Mouse (Mus musculus) heart, embryonic 15.5 days (tissue): ENCODE data around the gene Birc2. TPM values are rescaled to one million over a fixed set of nuclear protein-coding genes. Genes with fewer than 3 reads are reported as not detected.

Experiments used
- ATAC-seq: fragments of 200-750 bp; cut with Nextera tagmentation; replicated peaks from 2 replicates; pipeline ENCODE4 v1.8.0; 2017; ENCODE audit warnings: low read depth, moderate TSS enrichment; ENCODE audit not compliant: insufficient number of reproducible peaks, insufficient read depth, low FRiP score
- H3K27ac ChIP-seq: fragments of 300-500 bp; sonication (generic); 2 replicates; pipeline ENCODE4 v1.5.1; 2015; ENCODE audit warnings: mild to moderate bottlenecking, inconsistent platforms
- H3K27me3 ChIP-seq: fragments of 300-500 bp; sonication (generic); 2 replicates; pipeline ENCODE4 v1.6.1; 2015; ENCODE audit warnings: inconsistent platforms
- H3K36me3 ChIP-seq: fragments of 300-500 bp; sonication (generic); 2 replicates; pipeline ENCODE4 v1.6.1; 2015; ENCODE audit warnings: mild to moderate bottlenecking, inconsistent platforms
- H3K4me1 ChIP-seq: fragments of 300-500 bp; sonication (generic); replicated peaks from 2 replicates; pipeline ENCODE4 v1.6.1; 2015; ENCODE audit warnings: inconsistent platforms
- H3K4me2 ChIP-seq: fragments of 300-500 bp; sonication (generic); 2 replicates; pipeline ENCODE4 v1.6.1; 2015; ENCODE audit warnings: inconsistent platforms, mild to moderate bottlenecking, moderate library complexity
- H3K4me3 ChIP-seq: fragments of 300-500 bp; sonication (generic); 2 replicates; pipeline ENCODE4 v1.5.1; 2015; ENCODE audit warnings: mild to moderate bottlenecking, inconsistent platforms
- H3K9ac ChIP-seq: fragments of 300-500 bp; sonication (generic); 2 replicates; pipeline ENCODE4 v1.6.1; 2015; ENCODE audit warnings: mild to moderate bottlenecking, inconsistent platforms
- H3K9me3 ChIP-seq: fragments of 300-500 bp; sonication (generic); replicated peaks from 2 replicates; pipeline ENCODE4 v1.6.1; 2016; ENCODE audit warnings: inconsistent platforms
- WGBS: fragments of 180-500 bp; shearing (Covaris S2); methylation state at CpG from one replicate; pipeline ENCODE4 v1.1.7; 2015; ENCODE audit warnings: mixed read lengths; 5-methylcytosine and 5-hydroxymethylcytosine counted together
- polyA plus RNA-seq: library from polyadenylated mRNA; unstranded; fragments of >200 nt; fragmentation: Nextera tagmentation; extraction: Ambion mirVana; gene quantifications from 2 replicates; pipeline ENCODE4 v1.2.1, GENCODE M21; 2015

The Birc2 gene
- 25.5 and 28.0 TPM in 2 replicates for polyA plus RNA-seq

DNA sequence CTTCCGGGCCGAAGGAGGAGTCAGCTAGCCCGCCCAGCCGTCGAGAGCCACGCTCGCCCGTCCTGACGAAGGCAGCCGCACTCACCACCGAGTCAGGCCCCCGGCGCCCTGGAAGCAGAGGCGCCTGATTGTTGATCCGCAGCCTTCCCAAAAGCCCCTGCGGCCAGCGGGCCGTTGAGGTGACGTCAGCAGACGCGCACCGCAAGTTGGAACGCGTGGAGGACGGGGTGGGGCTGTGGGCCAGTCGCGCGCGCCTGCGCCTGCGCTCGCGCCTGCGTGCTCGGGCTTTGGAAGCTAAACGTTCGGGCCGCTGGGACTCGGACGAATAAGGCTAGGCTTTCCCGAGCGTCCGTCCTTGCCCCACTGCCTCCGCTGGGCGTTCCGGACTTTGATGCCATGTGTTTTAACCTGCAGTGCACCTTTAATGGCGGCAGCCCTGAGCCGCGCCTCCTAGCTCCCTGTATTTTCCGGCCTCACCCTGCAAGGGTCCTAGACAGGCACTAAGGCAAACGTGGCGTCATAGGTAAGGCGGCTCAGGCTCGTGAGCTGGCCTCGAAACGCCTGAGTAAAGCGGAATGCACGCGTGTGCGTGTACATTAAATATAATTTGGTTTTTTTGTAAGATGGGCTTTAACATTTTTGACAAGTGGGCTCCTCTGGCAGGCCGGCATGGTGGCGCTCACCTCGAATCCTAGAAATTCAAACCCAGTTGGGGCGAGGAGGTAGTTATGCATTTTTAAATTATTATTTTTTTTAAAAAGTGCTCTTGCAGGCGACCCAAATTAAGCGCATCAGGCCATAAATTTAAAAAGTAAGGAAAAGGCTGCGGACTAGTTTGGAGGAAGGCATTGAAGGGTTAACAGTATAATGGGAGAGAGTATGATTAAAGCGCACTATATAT lies at the start of gene Birc2:
Gene Birc2, minus strand, starts transcription at position 160 of the 901 bp plus-strand sequence.
- no peaks in the 10 kb centered on the region for H3K27me3 ChIP-seq
- H3K9me3 ChIP-seq = no peaks in the 10 kb centered on the region
- peak within 1 kb of the TSS; percentile 68 for H3K4me3 ChIP-seq
- WGBS = under 1% methylated on average over 68 of the region's 68 CpGs
- peaks cover 27% of the 10 kb centered on the region for H3K4me1 ChIP-seq
- peak within 1 kb of the TSS; percentile 72 for H3K4me2 ChIP-seq
- H3K9ac ChIP-seq = peak within 1 kb of the TSS; percentile 77
- peaks cover 9% of the 10 kb centered on the region; the same call in 1 of the 2 replicates for H3K36me3 ChIP-seq
- H3K27ac ChIP-seq = peak within 1 kb of the TSS; percentile 99
- peak; percentile 97 for ATAC-seq

DNA sequence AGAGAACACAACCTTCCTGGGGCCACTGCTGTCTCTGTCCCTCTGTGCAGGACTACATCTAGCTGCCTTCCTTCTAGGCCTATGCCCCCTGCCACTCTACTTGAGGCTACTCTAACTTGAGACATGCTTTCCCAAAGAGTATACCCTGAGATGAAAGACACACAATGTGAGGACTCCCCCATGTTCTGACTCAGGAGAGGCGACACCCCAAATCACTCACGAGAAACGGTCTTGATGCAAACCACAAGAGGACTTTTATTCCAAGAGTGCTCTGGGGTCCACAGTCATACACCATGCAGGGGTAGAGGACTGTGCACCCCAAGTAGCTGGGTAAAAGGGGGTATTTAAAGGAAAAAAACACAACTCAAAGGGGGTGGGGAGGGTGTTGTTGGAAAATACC lies 47.5 kb upstream of the Birc2 start:
- no peak for ATAC-seq
- H3K9me3 ChIP-seq = no peaks in the 10 kb centered on the region
- H3K9ac ChIP-seq = no peak overlapping the region
- H3K4me3 ChIP-seq = no peak overlapping the region
- H3K4me2 ChIP-seq = no peak overlapping the region
- no peaks in the 10 kb centered on the region for H3K27me3 ChIP-seq
- H3K4me1 ChIP-seq = no peaks in the 10 kb centered on the region
- no peak overlapping the region for H3K27ac ChIP-seq
- WGBS = 96% methylated on average over 3 of the region's 3 CpGs
- H3K36me3 ChIP-seq = no peaks in the 10 kb centered on the region

DNA sequence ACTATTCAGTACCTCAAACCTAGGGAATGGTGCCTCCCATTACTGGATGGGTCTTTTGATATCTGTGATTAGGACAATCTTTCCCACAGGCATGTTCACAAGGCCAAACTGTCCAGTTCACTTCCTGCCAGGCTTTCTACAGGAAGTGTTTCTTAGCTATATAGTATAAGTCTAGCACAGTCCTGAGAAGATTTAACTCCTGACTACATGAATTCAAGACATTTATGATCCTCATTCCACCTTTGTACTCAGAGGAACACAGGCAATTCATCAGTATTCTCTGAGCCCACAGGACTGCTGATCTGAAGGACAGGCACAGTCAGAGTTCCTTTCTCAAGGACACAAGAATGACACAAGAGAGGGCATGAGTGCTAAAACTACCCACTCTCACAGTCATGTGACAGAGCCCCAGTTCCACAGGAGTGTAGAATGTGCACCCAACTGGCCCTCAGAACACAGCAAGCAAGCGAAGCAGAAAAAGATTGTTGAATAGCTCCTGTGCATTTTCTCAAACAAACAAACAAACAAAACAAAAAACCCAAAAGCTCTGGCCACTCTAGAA lies 45.5 kb upstream of the Birc2 start:
- H3K9ac ChIP-seq = no peak overlapping the region
- H3K4me2 ChIP-seq = no peak overlapping the region
- no peaks in the 10 kb centered on the region for H3K36me3 ChIP-seq
- H3K9me3 ChIP-seq = no peaks in the 10 kb centered on the region
- no peak overlapping the region for H3K4me3 ChIP-seq
- no peak overlapping the region for H3K27ac ChIP-seq
- H3K4me1 ChIP-seq = no peaks in the 10 kb centered on the region
- WGBS = 88% methylated on average over 1 of the region's 1 CpGs
- H3K27me3 ChIP-seq = no peaks in the 10 kb centered on the region
- ATAC-seq = no peak

DNA sequence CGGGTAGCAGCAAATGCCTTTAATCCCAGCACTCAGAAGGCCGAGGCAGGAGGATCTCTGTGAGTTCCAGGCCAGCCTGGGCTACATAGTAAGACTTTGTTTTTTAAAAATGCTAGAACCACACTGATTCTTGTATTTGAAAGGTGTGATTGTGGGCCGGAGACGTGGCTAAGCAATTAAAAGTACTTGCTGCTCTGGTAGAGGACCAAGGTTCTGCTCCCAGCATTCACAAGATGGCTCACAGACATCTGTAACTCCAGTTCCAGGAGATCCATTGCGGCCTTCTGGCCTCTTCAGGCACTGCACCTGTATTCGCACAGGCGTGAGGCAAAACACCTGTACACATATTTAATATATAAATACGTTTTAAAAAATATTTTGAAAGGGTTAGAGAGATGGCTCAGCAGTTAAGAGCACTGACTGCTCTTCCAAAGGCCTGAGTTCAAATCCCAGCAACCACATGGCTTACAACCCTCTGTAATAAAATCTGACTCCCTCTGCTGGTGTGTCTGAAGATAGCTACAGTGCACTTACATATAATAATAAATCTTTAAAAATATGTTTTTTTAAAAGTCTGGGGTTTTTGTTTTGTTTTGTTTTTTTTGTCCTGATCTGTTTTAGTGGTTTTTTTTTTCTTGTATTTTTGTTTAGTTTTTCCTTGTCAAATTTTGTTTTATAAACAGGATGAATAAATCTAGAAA lies 36.8 kb upstream of the Birc2 start:
- H3K4me1 ChIP-seq = peaks cover 4% of the 10 kb centered on the region; the same call in 1 of the 2 replicates
- no peaks in the 10 kb centered on the region for H3K9me3 ChIP-seq
- no peak overlapping the region for H3K9ac ChIP-seq
- no peaks in the 10 kb centered on the region for H3K27me3 ChIP-seq
- 89% methylated on average over 8 of the region's 8 CpGs for WGBS
- ATAC-seq = no peak
- H3K36me3 ChIP-seq = no peaks in the 10 kb centered on the region
- peak overlapping the region; percentile 84; the same call in 1 of the 2 replicates for H3K27ac ChIP-seq
- no peak overlapping the region for H3K4me3 ChIP-seq
- H3K4me2 ChIP-seq = peak overlapping the region; percentile 88

DNA sequence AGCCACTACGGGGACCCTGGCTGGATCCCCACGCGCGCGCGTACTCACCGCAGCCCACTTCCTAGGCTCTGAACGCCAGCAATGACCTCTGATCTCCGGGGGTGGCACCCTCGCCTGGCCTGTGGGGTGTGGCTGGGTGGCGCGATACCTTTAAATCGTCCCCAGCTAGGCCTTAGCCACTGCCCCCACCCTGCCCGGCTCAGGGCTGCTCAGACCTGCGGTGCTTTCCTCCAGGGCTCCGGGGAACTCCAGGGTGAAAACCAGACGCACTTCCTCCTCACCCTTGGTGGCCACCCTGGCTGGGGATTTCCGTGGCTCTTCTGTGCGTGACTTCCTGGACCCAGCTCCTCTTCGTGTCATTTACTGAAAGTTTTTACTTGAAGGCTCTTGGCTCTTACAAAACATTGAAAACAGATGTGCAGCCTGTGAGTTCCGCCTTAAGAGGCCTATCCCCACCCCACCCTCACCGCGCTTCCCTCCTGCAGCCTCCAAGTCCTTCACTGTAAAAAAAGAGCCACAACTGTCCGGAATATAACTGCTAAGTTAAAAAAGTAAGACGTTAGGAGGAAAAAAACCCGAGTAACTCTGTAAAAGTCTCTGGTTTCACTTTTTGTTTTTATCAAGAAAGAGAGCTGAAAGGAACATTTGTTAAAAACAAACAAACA lies 36.0 kb upstream of the Birc2 start, which contains the start of gene Birc3:
Gene Birc3, minus strand, starts transcription at position 412 of the 665 bp plus-strand sequence.
- WGBS = 3% methylated on average over 26 of the region's 26 CpGs
- peaks cover 4% of the 10 kb centered on the region; the same call in 1 of the 2 replicates for H3K4me1 ChIP-seq
- no peaks in the 10 kb centered on the region for H3K27me3 ChIP-seq
- no peaks in the 10 kb centered on the region for H3K36me3 ChIP-seq
- H3K9ac ChIP-seq = peak within 1 kb of the TSS; percentile 77
- peak within 1 kb of the TSS; percentile 71 for H3K4me3 ChIP-seq
- no peaks in the 10 kb centered on the region for H3K9me3 ChIP-seq
- peak; percentile 88 for ATAC-seq
- H3K27ac ChIP-seq = peak within 1 kb of the TSS; percentile 84
- peak within 1 kb of the TSS; percentile 88 for H3K4me2 ChIP-seq

DNA sequence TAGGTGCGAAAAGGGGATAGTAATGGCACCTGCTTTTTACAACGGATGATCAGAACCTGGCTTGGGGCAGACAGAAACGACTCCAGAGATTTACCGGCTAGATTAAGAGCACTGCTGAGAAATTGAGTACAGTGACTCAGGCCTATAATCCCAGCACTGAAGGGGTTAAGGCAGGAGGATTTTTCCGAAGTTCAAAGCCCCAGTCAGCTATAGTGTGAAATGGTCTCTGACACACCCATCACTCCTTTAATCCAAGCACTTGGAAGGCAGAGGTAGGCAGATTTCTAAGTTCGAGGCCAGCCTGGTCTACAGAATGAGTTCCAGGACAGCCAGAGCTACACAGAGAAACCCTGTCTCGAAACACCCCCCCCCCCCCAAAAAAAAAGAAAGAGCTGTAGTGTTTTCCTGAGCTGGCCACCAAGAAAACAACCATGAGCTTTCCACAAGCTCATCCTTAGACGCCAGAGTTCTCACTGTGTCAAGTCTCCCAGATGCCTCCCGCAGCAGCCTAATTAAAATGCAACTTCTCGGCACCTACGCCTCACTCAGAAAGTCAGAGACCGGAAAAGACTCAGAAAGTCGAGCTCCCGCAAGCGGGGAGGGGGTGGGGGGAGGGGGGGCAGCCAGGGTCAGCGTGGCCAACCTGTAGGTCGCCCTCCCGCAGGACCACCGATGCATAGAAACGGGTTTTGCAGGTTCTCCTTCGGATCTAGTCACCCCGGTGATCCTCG lies 35.3 kb upstream of the Birc2 start:
- WGBS = 17% methylated on average over 23 of the region's 23 CpGs

DNA sequence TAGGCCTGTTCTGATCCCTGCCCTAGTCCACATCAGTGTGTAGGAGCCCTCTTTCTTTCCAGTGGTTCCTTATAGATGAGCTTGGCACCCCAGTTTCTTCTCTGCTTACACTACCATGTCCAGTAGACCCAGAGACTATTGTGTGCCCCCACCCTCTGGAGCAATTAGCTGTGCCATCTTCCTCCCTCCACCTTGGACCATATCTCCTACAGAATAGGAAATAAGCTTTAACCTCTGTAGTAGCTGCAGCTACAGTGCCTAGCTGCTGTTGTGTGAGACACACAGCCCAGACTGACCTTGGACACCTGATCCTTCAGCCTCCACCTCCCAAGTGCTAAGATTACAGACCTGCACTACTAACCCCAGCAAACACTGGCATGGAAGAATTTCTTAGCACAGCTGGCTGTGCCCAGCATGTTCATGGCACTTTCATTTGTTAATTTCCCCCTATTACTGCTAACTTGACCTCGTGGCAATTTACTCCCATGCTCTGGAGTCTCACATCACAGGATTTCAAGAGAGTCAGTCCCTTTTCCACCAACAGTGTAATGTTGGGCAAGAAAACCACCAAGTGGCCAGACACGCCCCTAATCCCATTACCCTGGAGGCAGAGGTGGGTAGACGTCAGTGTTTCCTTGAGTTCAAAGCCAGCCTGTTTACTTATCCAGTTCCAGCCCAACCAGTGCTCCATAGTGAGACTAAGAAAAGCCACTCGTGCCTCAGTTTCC lies 34.6 kb upstream of the Birc2 start:
- peaks cover 4% of the 10 kb centered on the region; the same call in 1 of the 2 replicates for H3K4me1 ChIP-seq
- WGBS = 72% methylated on average over 4 of the region's 4 CpGs
- no peaks in the 10 kb centered on the region for H3K36me3 ChIP-seq
- H3K27ac ChIP-seq = no peak overlapping the region
- ATAC-seq = no peak
- peak overlapping the region; percentile 88 for H3K4me2 ChIP-seq
- no peak overlapping the region for H3K9ac ChIP-seq
- H3K27me3 ChIP-seq = no peaks in the 10 kb centered on the region
- H3K9me3 ChIP-seq = no peaks in the 10 kb centered on the region
- peak overlapping the region; percentile 71 for H3K4me3 ChIP-seq

More for the DNA sequence above, 35.3 kb upstream of the Birc2 start:
- H3K4me2 ChIP-seq = peak overlapping the region; percentile 88
- no peaks in the 10 kb centered on the region for H3K27me3 ChIP-seq
- peak overlapping the region; percentile 71 for H3K4me3 ChIP-seq
- no peaks in the 10 kb centered on the region for H3K36me3 ChIP-seq
- peak overlapping the region; percentile 84 for H3K27ac ChIP-seq
- peaks cover 4% of the 10 kb centered on the region; the same call in 1 of the 2 replicates for H3K4me1 ChIP-seq
- H3K9ac ChIP-seq = peak overlapping the region; percentile 77
- no peaks in the 10 kb centered on the region for H3K9me3 ChIP-seq
- ATAC-seq = peak; percentile 10; the same call in 1 of the 2 replicates

DNA sequence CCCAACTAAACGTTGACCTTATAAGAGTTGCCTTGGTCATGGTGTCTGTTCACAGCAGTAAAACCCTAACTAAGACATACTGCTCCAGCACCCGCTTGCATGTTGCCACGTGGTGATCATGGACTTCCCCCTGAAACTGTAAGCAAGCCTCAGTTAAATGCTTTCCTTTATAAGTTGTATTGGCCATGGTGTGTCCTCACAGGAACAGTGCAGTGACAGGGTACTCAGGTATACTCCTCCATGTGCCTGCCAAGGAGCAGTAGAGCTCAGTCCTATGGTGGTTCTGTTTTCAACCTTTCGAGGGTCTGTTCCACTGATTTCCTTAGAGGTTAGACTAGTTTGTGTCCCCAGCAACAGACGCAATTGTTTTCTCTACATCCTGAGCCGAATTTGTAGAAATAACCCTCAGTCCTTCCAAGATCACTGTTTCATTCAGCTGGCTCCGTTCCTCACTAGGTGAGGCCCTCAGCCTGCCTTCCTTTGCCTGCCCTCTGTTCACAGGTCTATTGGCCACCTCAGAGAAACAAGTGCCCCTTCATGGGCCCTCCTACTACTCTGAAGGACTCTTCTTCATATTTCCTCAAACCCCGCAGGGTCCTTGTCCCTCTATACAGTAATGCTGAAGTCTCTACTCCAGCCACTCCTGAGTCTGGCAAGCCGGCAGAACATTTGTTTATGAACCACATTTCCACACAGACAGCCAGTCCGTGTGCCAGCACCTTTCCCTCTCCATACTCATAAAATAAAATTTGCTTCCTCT lies 33.9 kb upstream of the Birc2 start:
- Histone ChIP-seq H3K36me3 (no peaks in the 10 kb centered on the region), H3K9me3 (no peaks in the 10 kb centered on the region), H3K4me3 (no peak overlapping the region), H3K9ac (no peak overlapping the region), H3K27me3 (no peaks in the 10 kb centered on the region), H3K4me1 (peaks cover 4% of the 10 kb centered on the region; the same call in 1 of the 2 replicates), H3K27ac (no peak overlapping the region), H3K4me2 (no peak overlapping the region; the same call in 1 of the 2 replicates)
- no peak for ATAC-seq
- 91% methylated on average over 10 of the region's 10 CpGs for WGBS

DNA sequence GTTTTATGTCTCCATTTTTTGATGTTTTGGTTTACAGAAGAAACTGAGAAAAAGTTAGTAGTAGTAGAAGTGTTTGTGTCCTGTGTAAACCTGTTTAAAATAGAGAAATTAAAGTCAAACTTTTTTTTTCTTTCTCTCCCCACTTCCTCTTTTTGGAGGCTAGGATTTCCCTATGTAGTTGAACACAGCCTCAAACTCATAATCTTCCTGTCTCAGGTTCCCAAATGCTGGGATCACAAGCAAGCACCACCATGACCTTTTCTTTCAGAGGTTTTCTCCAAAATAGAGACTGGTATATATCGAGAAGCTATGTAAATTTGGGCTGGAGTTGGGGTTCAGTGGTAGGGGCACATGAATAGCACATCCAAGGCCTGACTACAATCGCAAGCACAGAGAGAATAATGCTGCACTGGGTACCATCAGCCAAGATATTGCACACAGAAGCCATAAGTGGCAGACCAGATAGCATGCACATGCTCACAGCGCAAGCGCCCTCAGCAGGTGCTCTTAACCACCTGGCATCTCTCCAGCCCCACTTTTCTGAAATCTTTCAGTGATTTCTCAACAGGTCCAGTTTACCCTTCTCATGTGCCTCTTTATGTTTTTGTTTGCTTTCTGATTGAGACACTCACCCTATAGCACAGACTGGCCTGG lies 32.1 kb upstream of the Birc2 start:
- Histone ChIP-seq H3K36me3 (no peaks in the 10 kb centered on the region), H3K4me2 (no peak overlapping the region), H3K9me3 (no peaks in the 10 kb centered on the region), H3K27ac (no peak overlapping the region), H3K27me3 (no peaks in the 10 kb centered on the region), H3K9ac (no peak overlapping the region), H3K4me3 (no peak overlapping the region), H3K4me1 (peaks cover 4% of the 10 kb centered on the region; the same call in 1 of the 2 replicates)
- WGBS = 80% methylated on average over 4 of the region's 4 CpGs
- no peak for ATAC-seq
